Mouse (Mus musculus): Measurements from ENCODE around the gene Il16.

- no peak for TF ChIP-seq POLR2A (IDR thresholded peaks at IDR 0.05; ENCODE audit: extremely low read depth, insufficient read depth, low read length)
- no peak for TF ChIP-seq CTCF (IDR thresholded peaks at IDR 0.05; ENCODE audit: extremely low read depth, insufficient read depth, low read length)
Observed at GRCm38 (mm10) chr7:83731961-83732666, 13.4 kb downstream of the Il16 start.

Measured in cortical plate, adult 2 months (tissue).